Mouse (Mus musculus): ENCODE measurements at regions not wholly inside any gene's neighbourhood (a gene's known extent, or its start where the extent isn't known, plus 50 kb on each side); places are given as distances from the start of the nearest gene placed in this dataset.

GRCm38 (mm10) chr6:112050548-112051184 lies 222.9 kb upstream of the Lmcd1 start:
- TF ChIP-seq CHD2 (IDR thresholded peaks at IDR 0.05; ENCODE audit: low read depth, low read length) (no peak), HCFC1 (IDR thresholded peaks at IDR 0.05; ENCODE audit: borderline replicate concordance, insufficient read depth, low read length) (no peak), ZNF384 (IDR thresholded peaks at IDR 0.05; ENCODE audit: low read depth, low read length) (no peak), MAFK (IDR thresholded peaks at IDR 0.05; ENCODE audit: insufficient read depth, low read depth, low read length) (no peak)

Measured in ES-E14 (cell line).